Mouse (Mus musculus) MEL (cell line): ENCODE results near the gene Chst3. TPM values are rescaled to one million over a fixed set of nuclear protein-coding genes. Genes with fewer than 3 reads are reported as not detected.

Experiments used
- DNase-seq: peaks from one replicate; pipeline ENCODE4 v3.0.0; 2011; ENCODE audit warnings: low read depth, low spot score
- H3K27ac ChIP-seq: 2 replicates; pipeline ENCODE4 v1.5.1; 2012; ENCODE audit warnings: low read depth, mild to moderate bottlenecking, control low read depth, low read length, moderate library complexity; ENCODE audit not compliant: control insufficient read depth
- H3K27me3 ChIP-seq, 2 experiments: fragments of 150-350 bp in 1 of 2; sonication (generic) in 1 of 2; 2 replicates each; pipeline ENCODE4 v1.6.1; 2012; ENCODE audit warnings: low read length in 2 of 2, mild to moderate bottlenecking in 2 of 2, improper control_type of control experiment in 1 of 2, moderate library complexity in 1 of 2; ENCODE audit not compliant: insufficient read depth in 2 of 2, control insufficient read depth in 1 of 2
- H3K36me3 ChIP-seq, 2 experiments: 2 replicates each; pipeline ENCODE4 v1.6.1; 2012 to 2014; ENCODE audit warnings: low read length in 2 of 2, improper control_type of control experiment in 1 of 2, inconsistent platforms in 1 of 2, mild to moderate bottlenecking in 1 of 2; ENCODE audit not compliant: insufficient read depth in 2 of 2, control insufficient read depth in 1 of 2
- H3K4me1 ChIP-seq, 2 experiments: fragments of 150-350 bp in 1 of 2; sonication (generic) in 1 of 2; 2 replicates each; pipeline ENCODE4 v1.6.1; 2012; ENCODE audit warnings: low read length in 2 of 2, improper control_type of control experiment in 1 of 2, mild to moderate bottlenecking in 1 of 2; ENCODE audit not compliant: insufficient read depth in 2 of 2, control insufficient read depth in 1 of 2
- H3K4me3 ChIP-seq, 2 experiments: fragments of 150-350 bp in 1 of 2; sonication (generic) in 1 of 2; 2 replicates each; pipeline ENCODE4 v1.5.1; 2012; ENCODE audit warnings: low read depth in 2 of 2, low read length in 2 of 2, mild to moderate bottlenecking in 2 of 2, moderate library complexity in 2 of 2, control low read depth in 1 of 2, improper control_type of control experiment in 1 of 2; ENCODE audit not compliant: control insufficient read depth in 1 of 2, insufficient read depth in 1 of 2
- H3K79me2 ChIP-seq: 2 replicates; pipeline ENCODE4 v1.6.1; 2012; ENCODE audit warnings: mild to moderate bottlenecking, low read length, moderate library complexity; ENCODE audit not compliant: control insufficient read depth, poor library complexity, insufficient read depth
- H3K9ac ChIP-seq: 2 replicates; pipeline ENCODE4 v1.6.1; 2012; ENCODE audit warnings: low read depth, mild to moderate bottlenecking, control low read depth, low read length, moderate library complexity; ENCODE audit not compliant: control insufficient read depth, poor library complexity, severe bottlenecking
- H3K9me3 ChIP-seq: fragments of 150-350 bp; sonication (generic); replicated peaks from 2 replicates; pipeline ENCODE4 v1.6.1; 2012; ENCODE audit warnings: mild to moderate bottlenecking, low read length, improper control_type of control experiment, moderate library complexity; ENCODE audit not compliant: insufficient read depth
- BHLHE40 ChIP-seq: IDR thresholded peaks from 2 replicates; pipeline ENCODE4 v1.6.1; 2012; ENCODE audit warnings: low read depth, mild to moderate bottlenecking, inconsistent platforms, low read length, improper control_type of control experiment, borderline replicate concordance
- CHD2 ChIP-seq: IDR thresholded peaks from 2 replicates; pipeline ENCODE4 v1.6.1; 2011; ENCODE audit warnings: low read length, improper control_type of control experiment
- CTCF ChIP-seq, 3 experiments: IDR thresholded peaks in 2 of 3; conservative IDR thresholded peaks in 1 of 3; 2 replicates each; pipeline ENCODE4 v1.5.1; 2011 to 2012; ENCODE audit warnings: low read length in 3 of 3, low read depth in 2 of 3, mild to moderate bottlenecking in 2 of 3, improper control_type of control experiment in 1 of 3, inconsistent platforms in 1 of 3, mixed read lengths in 1 of 3, moderate library complexity in 1 of 3; ENCODE audit not compliant: control insufficient read depth in 1 of 3, insufficient read depth in 1 of 3, poor library complexity in 1 of 3, severe bottlenecking in 1 of 3
- ETS1 ChIP-seq: IDR thresholded peaks from 2 replicates; pipeline ENCODE4 v1.6.1; 2012; ENCODE audit warnings: low read depth, mild to moderate bottlenecking, inconsistent platforms, low read length, improper control_type of control experiment, moderate library complexity
- POLR2AphosphoS2 ChIP-seq: IDR thresholded peaks from 2 replicates; pipeline ENCODE4 v1.6.1; 2011; ENCODE audit warnings: low read length, improper control_type of control experiment
- RAD21 ChIP-seq: IDR thresholded peaks from 2 replicates; pipeline ENCODE4 v1.6.1; 2011; ENCODE audit warnings: mild to moderate bottlenecking, low read depth, low read length, improper control_type of control experiment
- SIN3A ChIP-seq: IDR thresholded peaks from 2 replicates; pipeline ENCODE4 v1.6.1; 2012; ENCODE audit warnings: low read length, improper control_type of control experiment, inconsistent platforms
- TBP ChIP-seq: IDR thresholded peaks from 2 replicates; pipeline ENCODE4 v1.8.0; 2011; ENCODE audit warnings: low read depth, low read length, improper control_type of control experiment
- UBTF ChIP-seq: IDR thresholded peaks from 2 replicates; pipeline ENCODE4 v1.6.1; 2012; ENCODE audit warnings: low read depth, mild to moderate bottlenecking, inconsistent platforms, low read length, improper control_type of control experiment, moderate library complexity, borderline replicate concordance; ENCODE audit not compliant: insufficient read depth
- ZC3H11A ChIP-seq: IDR thresholded peaks from 2 replicates; pipeline ENCODE4 v1.6.1; 2012; ENCODE audit warnings: low read depth, mild to moderate bottlenecking, inconsistent platforms, low read length, improper control_type of control experiment
- ZKSCAN1 ChIP-seq: IDR thresholded peaks from 2 replicates; pipeline ENCODE4 v1.6.1; 2012; ENCODE audit warnings: low read depth, mild to moderate bottlenecking, inconsistent platforms, low read length, improper control_type of control experiment, moderate library complexity
- ZNF384 ChIP-seq: IDR thresholded peaks from 2 replicates; pipeline ENCODE4 v1.6.1; 2012; ENCODE audit warnings: low read depth, mild to moderate bottlenecking, inconsistent platforms, low read length, improper control_type of control experiment
- polyA plus RNA-seq, 2 experiments: library from polyadenylated mRNA; stranded (reverse) in 1 of 2; unstranded in 1 of 2; fragments of >175 nt in 1 of 2; fragments of >200 nt in 1 of 2; gene quantifications; 2 replicates each; pipeline versions ENCODE4 v1.2.1 to v1.2.4; 2012; ENCODE audit warnings: low replicate concordance in 2 of 2, low read depth in 1 of 2; ENCODE audit not compliant: insufficient read length in 2 of 2, insufficient read depth in 1 of 2, missing spikeins in 1 of 2
- total RNA-seq: library from RNA; depleted of rRNA; stranded (reverse); fragments of 300-350 nt; gene quantifications from 2 replicates; pipeline ENCODE4 v1.2.3, GENCODE M21; 2012

The Chst3 gene
- total and polyA plus RNA-seq, 3 experiments = 0.08 TPM; not detected in 2

GRCm38 (mm10) chr10:60158144-60158543 is 60.9 kb downstream of the Chst3 start:
- Histone ChIP-seq H3K79me2 (no peaks in the 10 kb centered on the region), H3K27me3 (peaks cover 0 to 3% of the 10 kb centered on the region in 2 experiments; a peak in 2 of 4 replicates), H3K36me3 (no peaks in the 10 kb centered on the region)
- no peak for TF ChIP-seq ZC3H11A
- TF ChIP-seq TBP = no peak
- no peak for TF ChIP-seq POLR2AphosphoS2
- no peak for TF ChIP-seq CHD2
- no peak for TF ChIP-seq ETS1
- no peak for TF ChIP-seq BHLHE40
- TF ChIP-seq CTCF (IDR thresholded peaks at IDR 0.05 in 2 of 3, conservative IDR thresholded peaks at IDR 0.05 in 1 of 3; ENCODE audit: control insufficient read depth in 1 of 3, insufficient read depth in 1 of 3, low read depth in 2 of 3, low read length in 3 of 3, poor library complexity in 1 of 3, severe bottlenecking in 1 of 3) = no peak
- TF ChIP-seq SIN3A = no peak
- TF ChIP-seq ZKSCAN1 = no peak
- TF ChIP-seq, all 39 proteins: peak for 0
- no peaks in the 10 kb centered on the region for H3K4me1 ChIP-seq
- no peak overlapping the region for H3K9ac ChIP-seq
- no peak overlapping the region for H3K27ac ChIP-seq
- no peaks in the 10 kb centered on the region for H3K9me3 ChIP-seq
- H3K4me3 ChIP-seq = no peak overlapping the region
- DNase-seq = no peak

GRCm38 (mm10) chr10:60156016-60156415 is 63.0 kb downstream of the Chst3 start:
- no peak for DNase-seq
- Histone ChIP-seq H3K27me3 (peaks cover 0 to 3% of the 10 kb centered on the region in 2 experiments; a peak in 2 of 4 replicates), H3K4me3 (no peak overlapping the region), H3K9ac (no peak overlapping the region), H3K4me1 (no peaks in the 10 kb centered on the region), H3K27ac (no peak overlapping the region), H3K36me3 (no peaks in the 10 kb centered on the region), H3K9me3 (no peaks in the 10 kb centered on the region), H3K79me2 (no peaks in the 10 kb centered on the region)
- TF ChIP-seq ZNF384 = no peak
- TF ChIP-seq ZKSCAN1 = no peak
- no peak for TF ChIP-seq ETS1
- no peak for TF ChIP-seq UBTF

- Histone ChIP-seq H3K4me3 (no peak overlapping the region), H3K4me1 (peaks cover 0 to 3% of the 10 kb centered on the region in 2 experiments; a peak in 1 of 4 replicates), H3K36me3 (no peaks in the 10 kb centered on the region), H3K27me3 (peaks cover 0 to 3% of the 10 kb centered on the region in 2 experiments; a peak in 2 of 4 replicates), H3K9me3 (no peaks in the 10 kb centered on the region), H3K79me2 (no peaks in the 10 kb centered on the region), H3K9ac (no peak overlapping the region), H3K27ac (no peak overlapping the region)
- no peak for TF ChIP-seq RAD21
- no peak for DNase-seq
These were observed 67.9 kb downstream of the Chst3 start for GRCm38 (mm10) chr10:60151107-60151663.
